Mouse (Mus musculus): ENCODE results near the gene Oxsr1. TPM values are rescaled to one million over a fixed set of nuclear protein-coding genes. Genes with fewer than 3 reads are reported as not detected.
A peak's percentile ranks its signal among the peaks of the same experiment; 100 is the strongest.
"Not testable (repeated sequence)": the region's sequence is repeated elsewhere in the genome, so short reads cannot be mapped to it uniquely, and the experiment has no call there.

The Oxsr1 gene
- polyA plus RNA-seq, 1 experiment from 2014 or later = 4.8 TPM

DNA sequence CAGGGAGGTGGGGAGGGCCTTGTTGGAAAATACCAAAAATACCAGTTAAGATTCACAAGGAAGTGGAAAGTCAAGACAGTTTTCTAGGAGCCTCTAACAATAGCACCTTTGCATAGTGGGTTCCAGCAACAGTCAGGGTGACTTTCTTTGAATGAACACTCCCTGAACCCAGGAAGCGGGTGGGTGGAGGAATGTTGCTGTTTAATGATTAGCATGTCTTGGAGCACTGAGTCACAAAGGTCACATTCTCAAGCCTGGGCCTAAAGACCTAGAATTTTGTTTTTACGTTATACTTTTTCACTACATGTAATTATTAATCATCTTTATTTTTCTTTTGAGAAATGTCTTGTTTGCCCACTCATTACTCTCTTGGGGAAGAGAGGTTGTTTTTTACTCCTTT, 106.9 kb downstream of the Oxsr1 start:
- 68% methylated on average over 2 of the region's 2 CpGs for WGBS (ENCODE audit: insufficient replicate concordance)
- not testable (repeated sequence) for H3K9ac ChIP-seq; H3K4me3 ChIP-seq (replicated peaks); H3K27me3 ChIP-seq; H3K27ac ChIP-seq (replicated peaks); ATAC-seq (ENCODE audit: insufficient read depth); H3K4me1 ChIP-seq (replicated peaks); H3K9me3 ChIP-seq (replicated peaks); H3K4me2 ChIP-seq; H3K36me3 ChIP-seq (replicated peaks)

DNA sequence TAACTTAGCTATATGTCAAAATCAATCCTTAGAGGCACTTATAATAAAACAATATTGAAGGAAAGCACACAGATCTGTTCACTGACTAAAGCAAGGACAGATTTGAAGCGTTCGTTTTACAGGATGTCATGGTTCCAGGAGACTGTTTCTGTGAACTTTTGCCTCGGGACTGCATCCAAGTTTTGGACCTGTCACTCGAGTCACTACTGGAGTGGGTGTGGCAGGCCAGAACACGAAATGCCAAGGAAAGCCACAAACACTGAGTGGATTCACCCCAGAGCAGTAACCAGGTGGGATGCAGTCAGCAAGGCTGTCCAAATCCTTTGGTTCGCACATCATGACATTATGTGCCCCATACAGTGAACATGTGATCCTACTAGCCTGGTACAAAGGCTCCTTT, 107.6 kb downstream of the Oxsr1 start:
- ATAC-seq (ENCODE audit: insufficient read depth) = no peak
- H3K4me3 ChIP-seq (replicated peaks) = no peak overlapping the region
- H3K27me3 ChIP-seq = no peaks in the 10 kb centered on the region
- H3K4me2 ChIP-seq = no peak overlapping the region
- no peaks in the 10 kb centered on the region for H3K4me1 ChIP-seq (replicated peaks)
- no peak overlapping the region for H3K9ac ChIP-seq
- H3K27ac ChIP-seq (replicated peaks) = no peak overlapping the region
- 69% methylated on average over 6 of the region's 6 CpGs for WGBS (ENCODE audit: insufficient replicate concordance)
- H3K36me3 ChIP-seq (replicated peaks) = 0 out of 2 replicates have a peak, but pooled peaks cover 5% of the 10 kb centered on the region
- H3K9me3 ChIP-seq (replicated peaks) = no peaks in the 10 kb centered on the region

- Histone ChIP-seq H3K4me3 (replicated peaks) (no peak overlapping the region), H3K36me3 (replicated peaks) (0 out of 2 replicates have a peak, but pooled peaks cover 5% of the 10 kb centered on the region), H3K9ac (no peak overlapping the region), H3K9me3 (replicated peaks) (no peaks in the 10 kb centered on the region), H3K4me1 (replicated peaks) (no peaks in the 10 kb centered on the region), H3K27ac (replicated peaks) (no peak overlapping the region), H3K4me2 (no peak overlapping the region), H3K27me3 (no peaks in the 10 kb centered on the region)
- WGBS (ENCODE audit: insufficient replicate concordance) = 57% methylated on average over 8 of the region's 8 CpGs
- ATAC-seq (ENCODE audit: insufficient read depth) = no peak
These were observed 109.2 kb downstream of the Oxsr1 start for GRCm38 (mm10) chr9:119212996-119213395.

DNA sequence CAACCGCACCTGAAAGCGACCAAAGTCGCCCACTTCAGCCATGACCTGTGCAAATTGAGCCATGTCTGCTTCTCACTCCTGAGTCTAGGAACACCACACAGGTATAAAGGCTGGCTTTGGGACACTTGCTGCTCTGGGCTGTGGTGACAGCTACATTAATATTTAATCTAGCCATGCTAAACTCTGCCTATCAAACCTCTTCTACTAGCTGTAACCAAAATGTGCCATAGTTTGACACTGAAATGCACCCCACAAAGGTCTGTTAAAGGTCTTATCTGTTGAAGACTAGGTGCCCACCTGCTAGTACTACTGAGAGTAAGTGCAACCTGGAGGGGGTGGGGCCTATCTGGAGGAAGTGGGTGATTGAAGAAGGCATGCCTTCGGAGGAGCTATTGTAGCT, 113.2 kb downstream of the Oxsr1 start, which contains the start of gene Slc22a13:
Slc22a13 (minus strand) TSS at position 101 of the 400 bp plus-strand sequence.
- Histone ChIP-seq H3K4me2 (no peak within 1 kb of the TSS), H3K27ac (replicated peaks) (no peak within 1 kb of the TSS), H3K36me3 (replicated peaks) (no peaks in the 10 kb centered on the region), H3K4me1 (replicated peaks) (no peaks in the 10 kb centered on the region), H3K4me3 (replicated peaks) (no peak within 1 kb of the TSS), H3K27me3 (no peaks in the 10 kb centered on the region), H3K9ac (no peak within 1 kb of the TSS), H3K9me3 (replicated peaks) (no peaks in the 10 kb centered on the region)
- ATAC-seq (ENCODE audit: insufficient read depth) = no peak
- 88% methylated on average over 4 of the region's 4 CpGs for WGBS (ENCODE audit: insufficient replicate concordance)

DNA sequence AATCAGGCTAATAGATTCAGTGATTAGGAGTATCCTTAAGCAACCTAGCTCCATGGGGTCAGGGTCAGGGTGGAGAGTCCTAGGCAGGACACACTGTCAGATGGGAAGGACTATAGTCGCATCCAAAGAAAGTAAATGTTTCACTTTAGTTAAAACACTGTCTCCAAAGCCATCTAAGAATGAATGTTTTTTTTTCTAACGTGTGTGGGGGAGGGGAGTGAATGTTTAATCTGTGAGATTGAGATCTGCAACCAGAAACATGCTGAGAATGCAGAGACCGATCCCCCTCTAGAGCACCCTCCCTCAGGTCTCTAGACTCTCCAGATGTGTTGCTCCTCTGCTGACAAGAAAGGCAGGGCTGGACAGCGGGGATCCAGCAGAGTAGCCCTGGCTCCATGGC, 115.1 kb downstream of the Oxsr1 start:
- Histone ChIP-seq H3K27me3 (no peaks in the 10 kb centered on the region), H3K9me3 (replicated peaks) (no peaks in the 10 kb centered on the region), H3K4me1 (replicated peaks) (no peaks in the 10 kb centered on the region), H3K4me3 (replicated peaks) (no peak overlapping the region), H3K36me3 (replicated peaks) (no peaks in the 10 kb centered on the region), H3K4me2 (no peak overlapping the region), H3K9ac (no peak overlapping the region), H3K27ac (replicated peaks) (no peak overlapping the region)
- no peak for ATAC-seq (ENCODE audit: insufficient read depth)
- WGBS (ENCODE audit: insufficient replicate concordance) = 48% methylated on average over 4 of the region's 4 CpGs

GRCm38 (mm10) chr9:119206666-119207065, 115.6 kb downstream of the Oxsr1 start:
- no peaks in the 10 kb centered on the region for H3K27me3 ChIP-seq
- ATAC-seq (ENCODE audit: insufficient read depth) = no peak
- WGBS (ENCODE audit: insufficient replicate concordance) = 55% methylated on average over 2 of the region's 2 CpGs

DNA sequence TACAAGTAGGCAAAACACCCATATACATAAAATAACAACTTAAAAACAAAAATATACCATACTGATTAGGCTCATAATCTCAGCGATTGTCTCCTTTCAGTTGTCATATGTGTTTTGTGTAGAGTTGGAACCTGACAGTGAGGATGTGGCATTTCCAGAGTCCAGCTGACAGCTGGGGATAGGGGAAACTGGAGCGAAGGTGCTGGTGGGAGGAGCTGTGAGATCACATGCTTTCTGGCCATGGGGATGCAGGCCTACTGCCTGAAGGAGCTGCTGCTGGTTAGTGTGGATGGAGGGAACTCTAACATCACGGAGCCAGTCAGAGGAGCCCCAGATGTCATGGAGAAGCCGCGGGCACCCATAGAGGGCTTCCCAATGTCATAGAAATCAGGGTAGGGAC, 116.5 kb downstream of the Oxsr1 start:
- H3K9me3 ChIP-seq (replicated peaks) = no peaks in the 10 kb centered on the region
- H3K4me3 ChIP-seq (replicated peaks) = no peak overlapping the region
- no peaks in the 10 kb centered on the region for H3K4me1 ChIP-seq (replicated peaks)
- H3K27ac ChIP-seq (replicated peaks) = no peak overlapping the region
- no peaks in the 10 kb centered on the region for H3K27me3 ChIP-seq
- H3K36me3 ChIP-seq (replicated peaks) = no peaks in the 10 kb centered on the region
- ATAC-seq (ENCODE audit: insufficient read depth) = no peak
- 77% methylated on average over 5 of the region's 5 CpGs for WGBS (ENCODE audit: insufficient replicate concordance)
- no peak overlapping the region for H3K4me2 ChIP-seq
- H3K9ac ChIP-seq = no peak overlapping the region

More at GRCm38 (mm10) chr9:119206666-119207065, 115.6 kb downstream of the Oxsr1 start:
- no peaks in the 10 kb centered on the region for H3K36me3 ChIP-seq (replicated peaks)
- no peak overlapping the region for H3K4me3 ChIP-seq (replicated peaks)
- no peak overlapping the region for H3K4me2 ChIP-seq
- no peak overlapping the region for H3K9ac ChIP-seq
- H3K4me1 ChIP-seq (replicated peaks) = no peaks in the 10 kb centered on the region
- no peaks in the 10 kb centered on the region for H3K9me3 ChIP-seq (replicated peaks)
- no peak overlapping the region for H3K27ac ChIP-seq (replicated peaks)

DNA sequence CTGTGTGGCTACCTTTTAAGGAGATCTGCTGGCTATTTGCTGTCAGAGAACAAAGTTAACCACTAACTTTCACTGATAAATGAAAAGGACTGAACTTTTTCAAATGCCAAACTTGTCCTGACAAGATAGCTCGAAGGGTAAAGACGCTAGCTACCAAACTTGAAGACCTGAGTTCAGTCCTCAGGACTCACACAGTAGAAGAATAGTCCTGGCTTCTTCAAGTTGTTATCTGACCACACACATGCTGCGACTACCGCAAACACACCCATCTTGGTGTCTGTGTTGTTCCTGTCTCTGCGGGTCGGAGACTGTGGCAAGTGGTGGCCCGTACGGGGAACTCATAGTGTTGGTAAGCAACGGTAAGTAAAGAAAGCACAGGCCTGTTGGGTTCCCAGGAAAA, 118.6 kb downstream of the Oxsr1 start:
- peak; percentile 51; the same call in 1 of the 2 replicates for ATAC-seq (ENCODE audit: insufficient read depth)
- Histone ChIP-seq H3K9ac (no peak overlapping the region), H3K36me3 (replicated peaks) (no peaks in the 10 kb centered on the region), H3K9me3 (replicated peaks) (no peaks in the 10 kb centered on the region), H3K4me1 (replicated peaks) (no peaks in the 10 kb centered on the region), H3K4me3 (replicated peaks) (no peak overlapping the region), H3K27me3 (no peaks in the 10 kb centered on the region), H3K27ac (replicated peaks) (no peak overlapping the region), H3K4me2 (no peak overlapping the region)
- WGBS (ENCODE audit: insufficient replicate concordance) = 67% methylated on average over 9 of the region's 9 CpGs

GRCm38 (mm10) chr9:119201653-119202052, 120.6 kb downstream of the Oxsr1 start:
- Histone ChIP-seq H3K9me3 (replicated peaks) (no peaks in the 10 kb centered on the region), H3K36me3 (replicated peaks) (no peaks in the 10 kb centered on the region), H3K4me1 (replicated peaks) (no peaks in the 10 kb centered on the region), H3K4me3 (replicated peaks) (no peak overlapping the region), H3K27ac (replicated peaks) (no peak overlapping the region), H3K9ac (no peak overlapping the region), H3K27me3 (no peaks in the 10 kb centered on the region), H3K4me2 (no peak overlapping the region)
- no peak for ATAC-seq (ENCODE audit: insufficient read depth)
- 64% methylated on average over 5 of the region's 5 CpGs for WGBS (ENCODE audit: insufficient replicate concordance)

- Histone ChIP-seq H3K36me3 (replicated peaks) (no peaks in the 10 kb centered on the region), H3K4me2 (no peak overlapping the region), H3K27me3 (no peaks in the 10 kb centered on the region), H3K4me1 (replicated peaks) (no peaks in the 10 kb centered on the region), H3K9ac (no peak overlapping the region), H3K27ac (replicated peaks) (no peak overlapping the region), H3K4me3 (replicated peaks) (no peak overlapping the region), H3K9me3 (replicated peaks) (no peaks in the 10 kb centered on the region)
- 67% methylated on average over 10 of the region's 10 CpGs for whole genome bisulfite sequencing (ENCODE audit: insufficient replicate concordance)
- no peak for ATAC-seq (ENCODE audit: insufficient read depth)
These were observed 122.9 kb downstream of the Oxsr1 start for GRCm38 (mm10) chr9:119199151-119199861.

DNA sequence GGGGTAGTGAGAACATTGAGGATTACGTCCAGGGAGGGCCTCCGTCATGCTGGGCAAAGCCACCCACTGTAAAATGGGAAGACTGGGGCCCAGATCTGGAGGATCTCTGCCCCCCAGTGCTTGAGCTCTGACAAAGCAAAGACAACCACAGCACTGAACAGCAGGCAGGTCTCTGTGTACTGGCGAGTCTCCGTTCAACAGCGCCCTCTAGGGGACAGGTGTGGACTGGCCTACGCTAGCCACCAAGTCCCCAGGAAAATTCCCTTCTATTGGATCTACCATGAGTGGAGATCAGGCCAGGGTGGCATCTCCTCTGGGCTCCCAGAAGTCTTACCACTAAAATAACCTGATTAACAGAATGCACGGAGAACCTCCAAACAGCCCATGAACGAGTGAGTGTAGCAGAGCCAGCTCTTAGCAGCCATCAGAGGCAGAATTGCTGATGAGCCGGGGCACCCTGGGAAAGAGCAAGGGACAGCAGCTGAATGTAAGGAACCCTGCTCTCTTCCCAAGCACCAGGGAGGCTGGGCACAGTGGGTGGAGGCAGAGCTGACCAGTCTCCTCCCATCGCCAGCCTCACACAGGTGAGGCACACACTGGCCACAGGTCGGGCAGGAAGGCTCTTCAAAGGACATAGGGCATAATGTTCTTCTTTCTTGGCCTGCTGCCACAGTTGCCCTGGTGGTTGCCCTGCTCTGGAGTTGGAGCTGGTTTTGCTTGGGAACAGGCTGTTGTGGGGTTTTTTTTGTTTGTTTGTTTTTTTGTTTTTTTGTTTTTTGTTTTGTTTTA, 129.8 kb downstream of the Oxsr1 start:
- Histone ChIP-seq H3K4me2 (no peak overlapping the region), H3K4me1 (replicated peaks) (no peaks in the 10 kb centered on the region), H3K9me3 (replicated peaks) (no peaks in the 10 kb centered on the region), H3K4me3 (replicated peaks) (no peak overlapping the region), H3K27ac (replicated peaks) (no peak overlapping the region), H3K27me3 (no peaks in the 10 kb centered on the region), H3K9ac (no peak overlapping the region), H3K36me3 (replicated peaks) (no peaks in the 10 kb centered on the region)
- 33% methylated on average over 11 of the region's 11 CpGs for WGBS (ENCODE audit: insufficient replicate concordance)
- peak; percentile 42; the same call in 1 of the 2 replicates for ATAC-seq (ENCODE audit: insufficient read depth)

Data from liver, embryonic 15.5 days (tissue).